Mouse (Mus musculus) bone marrow macrophage, adult 2 months (primary cell): Measurements from ENCODE around the gene Ptma. TPM values are rescaled to one million over a fixed set of nuclear protein-coding genes. Genes with fewer than 3 reads are reported as not detected.
"Not testable (repeated sequence)": the region's sequence is repeated elsewhere in the genome, so short reads cannot be mapped to it uniquely, and the experiment has no call there.

Experiments used
- H3K27ac ChIP-seq: 2 replicates; pipeline ENCODE4 v1.5.1; 2012; ENCODE audit warnings: low read depth, low read length; ENCODE audit not compliant: insufficient read depth
- H3K4me1 ChIP-seq: 2 replicates; pipeline ENCODE4 v1.6.1; 2012; ENCODE audit warnings: low read length; ENCODE audit not compliant: control insufficient read depth, insufficient read depth
- H3K4me3 ChIP-seq: 2 replicates; pipeline ENCODE4 v1.5.1; 2012; ENCODE audit warnings: mild to moderate bottlenecking, low read length, moderate library complexity; ENCODE audit not compliant: insufficient read depth
- CTCF ChIP-seq: IDR thresholded peaks from 2 replicates; pipeline ENCODE4 v1.5.1; 2012; ENCODE audit warnings: low read depth, mild to moderate bottlenecking, low read length, moderate library complexity
- POLR2A ChIP-seq: IDR thresholded peaks from 2 replicates; pipeline ENCODE4 v1.6.1; 2012; ENCODE audit warnings: mild to moderate bottlenecking, low read depth, low read length, borderline replicate concordance
- polyA plus RNA-seq: library from polyadenylated mRNA; stranded (reverse); fragments of >200 nt; gene quantifications from 2 replicates; pipeline ENCODE4 v1.2.4, GENCODE M21; 2012; ENCODE audit not compliant: missing spikeins, insufficient read depth, insufficient read length

The Ptma gene
- polyA plus RNA-seq, 1 experiment, result 1,364 TPM

GRCm38 (mm10) chr1:86503906-86504696 lies 22.4 kb upstream of the Ptma start:
- TF ChIP-seq CTCF, result peak; percentile 54
- peak; percentile 29; the same call in 1 of the 2 replicates for TF ChIP-seq POLR2A
- Histone ChIP-seq H3K4me3 (peak overlapping the region; percentile 58), H3K27ac (peak overlapping the region; percentile 75), H3K4me1 (peaks cover 30% of the 10 kb centered on the region)

- Histone ChIP-seq H3K4me3 (peak overlapping the region; percentile 58), H3K4me1 (peaks cover 33% of the 10 kb centered on the region)
- no peak for TF ChIP-seq POLR2A
- TF ChIP-seq CTCF, result 0 out of 2 replicates have a peak, but pooled peaks have one; percentile 6
Measured at GRCm38 (mm10) chr1:86504697-86505421, 21.7 kb upstream of the Ptma start.

GRCm38 (mm10) chr1:86505461-86505860 lies 21.1 kb upstream of the Ptma start:
- TF ChIP-seq POLR2A (no peak), CTCF (0 out of 2 replicates have a peak, but pooled peaks have one; percentile 2)
- Histone ChIP-seq H3K4me3 (no peak overlapping the region), H3K27ac (no peak overlapping the region), H3K4me1 (peaks cover 35% of the 10 kb centered on the region)

More at GRCm38 (mm10) chr1:86504697-86505421, 21.7 kb upstream of the Ptma start:
- H3K27ac ChIP-seq, result peak overlapping the region; percentile 75

- TF ChIP-seq CTCF (no peak), POLR2A (no peak)
- no peak overlapping the region for H3K27ac ChIP-seq
- H3K4me3 ChIP-seq, result no peak overlapping the region
- H3K4me1 ChIP-seq, result peaks cover 43% of the 10 kb centered on the region
Measured at GRCm38 (mm10) chr1:86506420-86506819, 20.1 kb upstream of the Ptma start.

GRCm38 (mm10) chr1:86507866-86508265 lies 18.7 kb upstream of the Ptma start:
- Histone ChIP-seq H3K4me3 (no peak overlapping the region), H3K27ac (no peak overlapping the region), H3K4me1 (peaks cover 50% of the 10 kb centered on the region)
- TF ChIP-seq POLR2A (no peak), CTCF (no peak)

GRCm38 (mm10) chr1:86509410-86509809 lies 17.1 kb upstream of the Ptma start:
- Histone ChIP-seq H3K27ac (peak overlapping the region; percentile 9; the same call in 1 of the 2 replicates), H3K4me3 (no peak overlapping the region), H3K4me1 (peaks cover 56% of the 10 kb centered on the region)
- no peak for TF ChIP-seq POLR2A
- TF ChIP-seq CTCF, result 0 out of 2 replicates have a peak, but pooled peaks have one; percentile 18

GRCm38 (mm10) chr1:86510266-86510665 lies 16.3 kb upstream of the Ptma start:
- no peak overlapping the region for H3K27ac ChIP-seq
- no peak overlapping the region for H3K4me3 ChIP-seq
- TF ChIP-seq CTCF (no peak), POLR2A (no peak)
- peaks cover 51% of the 10 kb centered on the region for H3K4me1 ChIP-seq

GRCm38 (mm10) chr1:86510676-86511441 lies 15.7 kb upstream of the Ptma start:
- Histone ChIP-seq H3K27ac (no peak overlapping the region), H3K4me1 (peaks cover 50% of the 10 kb centered on the region), H3K4me3 (no peak overlapping the region)
- TF ChIP-seq CTCF (no peak), POLR2A (no peak)

GRCm38 (mm10) chr1:86512154-86512720 lies 14.3 kb upstream of the Ptma start:
- Histone ChIP-seq H3K4me1 (peaks cover 50% of the 10 kb centered on the region), H3K27ac (no peak overlapping the region), H3K4me3 (no peak overlapping the region)
- TF ChIP-seq POLR2A (no peak), CTCF (no peak)

- H3K4me1 ChIP-seq, result peaks cover 50% of the 10 kb centered on the region
- not testable (repeated sequence) for H3K27ac ChIP-seq, H3K4me3 ChIP-seq
Measured at GRCm38 (mm10) chr1:86513031-86513430, 13.5 kb upstream of the Ptma start.
